Mouse (Mus musculus) kidney, adult 11 months (tissue): ENCODE data around the gene Taar9.
"Not testable (repeated sequence)": the region's sequence is repeated elsewhere in the genome, so short reads cannot be mapped to it uniquely, and the experiment has no call there.

Experiments used
- DNase-seq: peaks from one replicate; pipeline ENCODE4 v3.0.0; 2022

Gene Taar9

GRCm38 (mm10) chr10:24109434-24109833, at the start of gene Taar9:
Gene Taar9, minus strand, starts transcription at chr10:24109534.
- DNase-seq = not testable (repeated sequence)

DNA sequence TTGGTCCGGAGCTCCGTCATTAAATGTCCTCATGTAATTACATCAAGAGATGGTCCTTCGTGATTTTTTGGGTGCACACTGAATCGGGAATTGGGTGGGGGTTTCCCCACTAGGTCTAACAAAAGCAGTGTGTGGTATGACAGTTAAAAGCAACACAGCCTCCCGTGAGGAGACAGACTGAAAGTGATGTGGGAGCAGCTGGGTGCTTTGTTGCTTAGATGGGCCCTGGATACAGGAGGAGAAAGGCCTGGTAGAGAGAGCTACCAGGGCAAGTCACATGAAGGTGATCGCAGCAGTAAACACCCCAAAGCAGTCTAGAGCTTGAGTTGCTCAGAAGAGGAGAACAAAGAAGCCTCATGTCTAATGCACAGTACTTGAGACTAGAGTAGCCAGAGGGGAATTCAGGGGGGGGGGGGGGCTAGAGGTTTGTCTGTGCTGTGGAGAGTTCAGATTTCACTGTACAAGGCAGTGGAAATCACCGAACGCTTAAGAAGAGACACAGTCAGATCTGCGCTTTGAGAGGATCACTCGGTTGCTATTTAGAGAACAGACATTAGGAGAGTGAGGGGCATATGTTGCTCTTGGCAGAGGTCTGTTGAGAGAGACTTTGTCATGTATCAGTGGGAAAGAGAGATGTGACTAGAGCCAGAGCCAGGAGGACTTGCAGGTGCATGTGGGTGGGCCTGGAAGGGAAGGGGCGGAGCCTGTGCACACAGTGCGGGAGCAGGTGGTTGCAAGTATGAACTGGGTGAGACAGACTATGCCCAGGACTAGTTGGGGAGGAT, 49.3 kb upstream of the Taar9 start:
- DNase-seq = no peak

DNA sequence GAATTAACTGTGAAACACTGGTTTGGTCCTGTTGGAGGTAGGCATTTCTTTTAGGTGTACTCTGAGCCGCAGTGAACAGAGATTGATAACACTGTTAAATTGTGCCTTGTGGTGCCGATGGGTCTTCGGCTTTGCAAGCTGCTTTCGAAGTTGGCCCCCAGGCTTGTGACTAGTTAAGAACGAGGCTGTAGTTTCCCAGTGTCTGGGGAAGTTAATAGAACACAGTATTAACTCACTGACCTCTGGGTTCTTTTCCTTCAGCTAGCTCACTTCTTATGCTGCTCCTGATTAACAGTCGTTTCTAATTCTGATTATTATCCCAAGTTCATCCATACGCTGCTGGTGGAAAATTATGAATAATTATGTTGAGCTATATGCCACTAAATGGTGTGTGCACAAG, 40.8 kb upstream of the Taar9 start:
- peak; percentile 68 for DNase-seq

DNA sequence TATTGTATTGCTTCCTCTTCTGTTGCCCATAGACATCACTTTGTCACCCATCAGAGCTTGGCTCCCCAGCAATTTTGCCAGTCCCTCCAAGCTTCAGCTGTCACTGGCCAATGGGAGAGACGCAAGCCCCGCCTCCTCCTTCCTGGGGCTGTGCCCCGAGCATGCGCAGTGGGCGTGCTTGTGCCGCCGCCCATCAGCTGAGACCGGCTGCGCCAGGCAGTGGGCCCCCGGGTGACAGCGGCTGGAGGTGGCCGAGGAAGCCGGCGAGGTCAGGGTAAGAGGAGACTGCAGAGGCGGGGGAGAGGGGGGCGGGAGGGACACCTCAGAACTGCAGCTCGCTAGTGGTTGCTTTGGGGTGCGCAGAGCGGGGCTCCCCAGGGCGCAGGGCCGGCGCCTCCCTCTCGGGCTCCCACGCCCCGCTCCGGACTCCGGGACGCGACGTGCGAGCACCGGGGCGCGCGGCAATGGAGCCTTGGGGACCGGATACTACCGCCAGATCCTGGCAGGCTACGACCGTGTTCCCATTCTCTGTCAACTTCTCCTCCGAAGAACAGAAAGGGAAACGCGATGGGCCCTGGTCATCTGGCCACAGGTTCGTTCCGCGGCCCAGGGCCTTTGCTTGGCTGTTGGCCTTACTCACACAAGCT, 39.9 kb upstream of the Taar9 start, which contains the start of gene Stx7:
TSS of gene Stx7 (plus strand) at position 168 of the 647 bp plus-strand sequence.
- peak; percentile 92 for DNase-seq

DNA sequence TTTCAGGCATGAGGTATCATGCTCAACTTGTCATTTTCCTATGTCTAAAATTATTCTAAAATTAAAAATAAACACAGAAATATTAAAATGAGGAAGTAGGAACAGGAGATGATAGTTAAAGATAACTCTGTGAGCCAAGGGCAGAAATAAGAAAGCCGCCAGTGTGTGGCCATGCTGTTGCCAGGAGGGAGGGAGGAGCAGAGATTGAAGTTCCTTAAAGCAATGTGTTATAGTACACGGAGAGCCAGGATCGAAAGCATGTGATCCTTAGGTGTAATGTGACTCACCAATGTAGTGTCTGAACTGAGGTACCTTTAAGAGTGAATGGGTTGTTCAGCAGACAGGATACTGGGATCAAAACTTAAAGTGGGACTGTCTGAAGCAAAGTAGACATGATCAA, 33.4 kb upstream of the Taar9 start:
- DNase-seq = no peak

GRCm38 (mm10) chr10:24138623-24139261, 29.4 kb upstream of the Taar9 start:
- DNase-seq = peak; percentile 37

DNA sequence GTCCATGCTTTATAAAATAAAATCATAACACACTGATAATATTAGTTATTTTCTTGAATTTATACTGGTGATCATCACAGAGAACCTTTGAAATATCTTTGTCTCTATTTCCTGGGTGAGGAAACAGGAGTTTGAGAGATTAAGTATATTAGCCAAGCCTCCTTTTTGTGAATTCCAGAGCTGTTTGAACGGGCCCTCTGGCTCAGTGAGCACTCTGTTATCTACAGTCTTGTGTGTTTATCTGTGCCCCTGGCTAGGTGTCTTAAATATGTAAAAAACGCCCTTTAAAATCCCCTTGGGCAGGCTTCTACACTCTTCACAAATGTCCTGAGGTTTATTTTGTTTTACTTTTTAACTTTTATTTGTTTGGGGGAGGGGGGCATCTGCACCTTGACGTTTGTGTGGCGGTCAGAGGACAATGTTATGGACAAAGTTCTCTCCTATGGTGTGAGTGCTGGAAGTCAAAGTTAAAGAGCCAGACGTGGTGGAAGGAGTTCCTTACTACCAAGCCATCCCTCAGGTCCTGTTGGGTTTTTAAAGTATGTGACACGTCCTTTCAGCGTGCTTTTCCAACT, 24.8 kb upstream of the Taar9 start:
- DNase-seq = no peak

DNA sequence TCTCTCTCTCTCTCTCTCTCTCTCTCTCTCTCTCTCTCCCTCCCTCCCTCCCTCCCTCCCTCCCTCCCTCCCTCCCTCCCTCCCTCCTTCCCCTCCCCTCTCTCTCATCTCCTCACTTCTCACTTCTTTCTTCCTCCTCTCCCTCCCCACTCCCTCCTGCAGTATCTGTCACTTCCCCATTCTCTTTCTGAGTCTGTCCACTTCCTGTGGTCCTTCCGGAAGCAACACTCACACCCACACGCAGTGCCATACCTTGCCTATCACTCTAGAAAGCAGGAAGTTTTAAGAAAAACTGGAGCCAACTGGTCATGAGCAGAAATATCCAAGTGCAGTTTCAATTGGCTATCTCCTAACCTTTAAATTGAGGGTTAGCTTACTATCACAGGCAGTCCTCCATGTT, 23.8 kb upstream of the Taar9 start:
- no peak for DNase-seq

GRCm38 (mm10) chr10:24132273-24132672, 22.9 kb upstream of the Taar9 start:
- peak; percentile 78 for DNase-seq

GRCm38 (mm10) chr10:24131451-24132262, 22.3 kb upstream of the Taar9 start:
- DNase-seq = peak; percentile 65

- no peak for DNase-seq
Measured at GRCm38 (mm10) chr10:24111116-24111778, 1.9 kb upstream of the Taar9 start.

- DNase-seq = no peak
Measured at GRCm38 (mm10) chr10:24108236-24108635, 1.1 kb downstream of the Taar9 start.

GRCm38 (mm10) chr10:24107747-24108146, 1.6 kb downstream of the Taar9 start:
- DNase-seq = no peak

- not testable (repeated sequence) for DNase-seq
Measured at GRCm38 (mm10) chr10:24103299-24103698, 6.0 kb downstream of the Taar9 start.

DNA sequence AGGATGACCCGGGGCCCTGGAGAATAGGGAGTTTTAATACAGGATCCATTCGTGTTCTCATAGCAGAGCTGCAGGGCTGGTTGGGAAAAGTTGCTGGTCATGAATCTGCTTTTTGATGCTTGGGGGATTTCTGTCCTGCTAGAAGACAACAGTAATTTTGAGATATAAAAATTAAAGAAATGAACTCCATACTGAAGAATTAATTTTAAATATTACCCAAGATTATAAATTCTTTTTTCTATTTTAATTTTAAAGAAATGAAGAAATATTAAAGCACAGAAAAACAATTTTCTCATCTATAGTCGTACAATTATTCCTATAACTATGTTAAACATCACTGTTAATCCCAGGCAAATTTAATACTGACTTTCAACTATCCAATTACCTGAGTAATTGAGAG, 7.5 kb downstream of the Taar9 start, which contains the start of gene Taar8c:
TSS of gene Taar8c (minus strand) at position 101 of the 400 bp plus-strand sequence.
- not testable (repeated sequence) for DNase-seq

- not testable (repeated sequence) for DNase-seq
Measured at GRCm38 (mm10) chr10:24097010-24097409, 12.3 kb downstream of the Taar9 start.

DNA sequence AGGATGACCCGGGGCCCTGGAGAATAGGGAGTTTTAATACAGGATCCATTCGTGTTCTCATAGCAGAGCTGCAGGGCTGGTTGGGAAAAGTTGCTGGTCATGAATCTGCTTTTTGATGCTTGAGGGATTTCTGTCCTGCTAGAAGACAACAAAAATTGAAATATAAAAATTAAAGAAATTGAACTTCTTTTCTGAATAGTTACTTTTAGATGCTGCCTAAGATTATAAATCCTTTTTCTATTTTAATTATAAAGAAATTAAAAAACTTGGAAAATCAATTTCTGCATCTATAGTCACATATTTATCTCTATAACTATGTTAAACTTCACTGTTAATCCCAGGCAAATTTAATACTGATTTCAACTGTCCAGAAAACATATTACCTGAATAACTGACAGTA, 17.1 kb downstream of the Taar9 start, which contains the start of gene Taar8b:
TSS of gene Taar8b (minus strand) at position 101 of the 400 bp plus-strand sequence.
- no peak for DNase-seq

DNA sequence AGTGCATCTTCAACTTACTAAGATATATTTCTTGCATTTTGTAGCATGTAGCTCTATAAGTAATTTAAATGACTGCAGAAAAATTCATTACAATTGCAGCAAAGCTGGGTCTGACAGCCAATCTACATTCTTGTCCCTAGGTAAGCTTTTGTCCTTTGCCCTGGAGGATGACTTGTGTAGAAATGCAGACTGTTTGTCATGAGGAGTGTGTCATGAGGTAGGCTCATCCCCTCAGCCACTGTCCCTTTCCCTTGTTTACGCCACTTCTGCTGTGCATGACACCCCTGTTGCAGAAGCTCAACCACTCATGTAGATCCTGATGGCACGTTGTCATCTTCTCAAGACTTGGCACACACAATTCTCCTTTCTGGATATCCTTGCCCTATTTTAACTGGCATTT, 22.2 kb downstream of the Taar9 start:
- DNase-seq = no peak

DNA sequence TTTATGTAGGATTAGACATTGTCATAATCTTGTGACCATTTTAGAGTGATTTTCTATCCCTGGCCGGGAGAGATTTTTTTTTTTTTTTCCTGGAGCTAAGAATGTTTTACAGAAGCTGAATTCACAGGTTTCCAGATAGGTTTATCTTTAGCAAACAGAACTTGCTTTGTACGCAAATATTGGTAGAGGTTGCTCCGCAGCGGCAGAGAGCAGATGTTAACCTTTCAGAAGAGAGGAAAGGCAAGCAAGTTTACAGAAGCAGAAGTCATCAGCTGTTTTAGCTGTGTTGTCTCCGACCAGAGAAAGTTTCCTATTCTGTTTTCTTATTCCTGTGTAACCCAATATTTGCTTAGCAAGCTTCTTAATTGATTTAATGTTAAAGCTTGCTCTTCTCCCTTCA, 22.8 kb downstream of the Taar9 start:
- no peak for DNase-seq

DNA sequence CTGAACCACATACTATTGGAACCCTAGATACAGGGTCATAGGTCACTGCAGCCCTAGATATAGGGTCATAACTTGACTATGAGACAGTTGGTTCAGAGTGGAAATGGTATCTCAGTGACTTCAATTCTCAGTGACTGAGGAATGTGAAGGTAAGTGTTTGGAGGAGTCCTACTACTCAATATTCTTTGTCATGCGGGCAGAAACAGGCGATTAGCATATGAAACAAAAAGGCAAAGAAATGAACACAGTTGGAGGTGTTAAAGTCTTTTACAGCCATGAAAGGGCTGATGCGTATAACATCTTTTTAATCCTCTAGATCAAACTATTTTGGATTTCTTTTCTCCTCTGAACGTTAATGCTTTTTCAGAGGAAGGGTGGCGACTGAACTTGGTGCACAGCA, 23.4 kb downstream of the Taar9 start:
- DNase-seq = no peak

DNA sequence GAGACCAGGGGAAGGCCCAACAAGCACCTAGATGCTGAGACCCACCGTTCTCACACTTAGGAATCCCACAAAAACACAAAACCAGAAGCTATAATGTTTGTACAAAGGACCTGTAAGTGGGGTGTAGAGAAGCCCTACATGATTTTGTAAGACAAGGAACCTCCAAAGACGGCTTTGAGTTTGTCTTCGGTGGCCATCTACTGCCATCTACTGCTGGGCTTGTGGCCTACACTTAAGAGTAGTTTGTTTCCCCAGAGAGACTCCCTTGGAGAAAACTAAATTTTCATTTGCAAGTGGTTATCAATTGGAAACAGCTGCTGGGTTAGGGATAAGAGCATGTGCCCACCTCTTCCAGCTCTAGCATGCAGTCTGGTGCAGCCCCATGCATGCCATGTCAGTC, 29.2 kb downstream of the Taar9 start:
- no peak for DNase-seq

GRCm38 (mm10) chr10:24076200-24076599, 33.1 kb downstream of the Taar9 start, which contains the start of gene Taar8a:
Gene Taar8a, plus strand, starts transcription at chr10:24076500.
- not testable (repeated sequence) for DNase-seq
